Mouse (Mus musculus) olfactory bulb, adult 2 months (tissue): ENCODE measurements around the gene Ptprt.

Source experiments
- CTCF ChIP-seq: fragments of 200-500 bp; IDR thresholded peaks from 2 replicates; pipeline ENCODE4 v1.5.1; 2012; ENCODE audit warnings: low read depth, mild to moderate bottlenecking, low read length, moderate library complexity; ENCODE audit not compliant: insufficient read depth
- POLR2A ChIP-seq: fragments of 200-500 bp; IDR thresholded peaks from 2 replicates; pipeline ENCODE4 v1.6.1; 2012; ENCODE audit warnings: mild to moderate bottlenecking, low read depth, low read length, moderate library complexity; ENCODE audit not compliant: insufficient read depth

DNA sequence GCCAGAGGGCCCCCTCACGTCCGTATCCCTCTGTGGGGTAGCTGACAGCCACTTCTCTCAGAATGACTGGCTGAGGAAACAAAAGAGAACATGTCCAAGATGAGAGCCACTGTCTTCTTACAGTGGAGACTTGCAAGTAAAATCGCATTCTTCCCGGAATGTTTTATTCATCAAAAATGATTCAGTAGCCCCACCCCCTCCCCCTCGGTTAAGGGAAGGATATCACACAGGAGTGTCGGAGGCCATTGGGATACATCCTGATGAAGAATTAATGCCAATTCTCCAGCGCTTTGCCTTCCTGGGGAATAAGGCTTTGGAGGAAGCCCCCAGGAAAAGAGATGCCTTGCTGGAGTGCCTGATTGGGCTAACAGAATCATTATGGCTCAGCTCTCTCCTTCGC, 37.1 kb upstream of the Ptprt start:
- TF ChIP-seq POLR2A: no peak
- TF ChIP-seq CTCF: no peak
